Mouse (Mus musculus) limb, embryonic 10.5 days (tissue): ENCODE measurements around the gene Sars2. TPM values are rescaled to one million over a fixed set of nuclear protein-coding genes. Genes with fewer than 3 reads are reported as not detected.

Experiments
- DNase-seq: peaks from one replicate; pipeline ENCODE4 v3.0.0-alpha.2; 2017; ENCODE audit warnings: low spot score
- H3K27ac ChIP-seq: fragments of 300-500 bp; sonication (generic); 2 replicates; pipeline ENCODE4 v1.5.1; 2016; ENCODE audit warnings: mild to moderate bottlenecking
- H3K27me3 ChIP-seq: fragments of 300-500 bp; sonication (generic); 2 replicates; pipeline ENCODE4 v1.6.1; 2016; ENCODE audit warnings: low read depth, mild to moderate bottlenecking; ENCODE audit not compliant: poor library complexity, severe bottlenecking
- H3K36me3 ChIP-seq: fragments of 300-500 bp; sonication (generic); 2 replicates; pipeline ENCODE4 v1.6.1; 2016; ENCODE audit warnings: mild to moderate bottlenecking, moderate library complexity
- H3K4me1 ChIP-seq: fragments of 300-500 bp; sonication (generic); 2 replicates; pipeline ENCODE4 v1.6.1; 2016
- H3K4me3 ChIP-seq: fragments of 300-500 bp; sonication (generic); 2 replicates; pipeline ENCODE4 v1.5.1; 2016; ENCODE audit warnings: mild to moderate bottlenecking, moderate library complexity
- H3K9me3 ChIP-seq: fragments of 300-500 bp; sonication (generic); replicated peaks from 2 replicates; pipeline ENCODE4 v1.6.1; 2016; ENCODE audit warnings: mild to moderate bottlenecking
- WGBS: fragments of 180-500 bp; shearing (Covaris S2); methylation state at CpG from one replicate; pipeline ENCODE4 v1.1.7; 2016; 5-methylcytosine and 5-hydroxymethylcytosine counted together
- polyA plus RNA-seq: library from polyadenylated mRNA; unstranded; fragments of >200 nt; fragmentation: Nextera tagmentation; extraction: Ambion mirVana; gene quantifications from 2 replicates; pipeline ENCODE4 v1.2.1, GENCODE M21; 2016

Sars2 gene
- polyA plus RNA-seq, 1 experiment from 2014 or later, result 43.9 TPM

DNA sequence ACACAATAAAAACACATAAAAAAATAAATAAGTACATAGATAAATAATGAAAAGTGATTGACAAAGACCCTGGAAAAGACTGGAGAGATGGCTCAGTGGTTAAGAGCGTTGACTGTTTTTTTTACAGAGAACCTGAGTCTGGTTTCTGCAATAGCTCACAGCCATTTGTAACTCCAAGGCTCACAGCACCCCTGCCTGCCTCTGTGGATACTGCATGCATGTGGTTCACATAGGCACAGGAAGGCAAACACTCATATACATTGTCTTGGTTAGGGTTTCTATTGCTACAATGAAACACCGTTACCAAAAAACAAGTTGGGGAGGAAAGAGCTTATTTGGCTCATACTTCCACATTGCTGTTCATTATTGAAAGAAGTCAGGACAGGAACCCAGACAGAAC, 26.2 kb upstream of the Sars2 start:
- Histone ChIP-seq H3K4me1 (peaks cover 31% of the 10 kb centered on the region), H3K36me3 (no peaks in the 10 kb centered on the region), H3K27ac (no peak overlapping the region), H3K27me3 (no peaks in the 10 kb centered on the region), H3K4me3 (no peak overlapping the region), H3K9me3 (no peaks in the 10 kb centered on the region)
- DNase-seq, result no peak
- 96% methylated on average over 2 of the region's 2 CpGs for WGBS

DNA sequence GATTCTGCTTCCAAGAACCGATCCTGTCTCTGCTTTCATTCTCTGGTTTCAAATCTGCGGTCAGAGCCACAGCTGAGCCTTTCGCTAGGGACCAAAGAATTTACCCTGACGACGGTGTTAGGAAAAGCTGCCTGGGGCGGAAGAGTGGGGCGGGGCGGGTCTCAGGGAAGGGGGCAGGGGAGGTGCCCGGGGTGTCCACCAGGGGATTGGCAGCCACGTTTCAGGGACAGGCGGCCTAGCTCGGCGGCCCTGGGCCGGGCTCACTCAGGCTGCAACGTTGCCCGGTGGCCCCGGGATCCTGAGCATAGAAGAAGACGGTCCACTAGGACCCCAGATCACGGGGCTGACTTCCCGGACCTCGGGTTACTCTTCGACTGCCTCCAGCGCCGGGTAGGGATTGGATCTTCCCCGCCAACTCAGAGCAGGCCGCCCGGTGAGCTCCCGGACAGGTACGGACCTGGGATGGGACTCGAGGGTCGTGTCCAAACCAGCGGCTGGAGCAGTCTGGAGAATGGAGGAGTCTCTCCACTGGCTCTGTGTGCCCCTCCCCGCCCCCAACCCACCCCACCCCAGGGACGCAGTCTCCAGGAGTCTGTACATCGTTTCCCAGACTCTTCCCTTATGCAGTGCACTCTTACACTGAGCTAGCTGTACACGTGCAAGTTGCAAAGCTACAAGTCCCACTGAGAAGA, 25.1 kb upstream of the Sars2 start, which contains the start of gene Fbxo17:
Gene Fbxo17, plus strand, starts transcription at position 215 of the 692 bp plus-strand sequence.
- 4% methylated on average over 36 of the region's 36 CpGs for WGBS
- H3K27ac ChIP-seq, result peak within 1 kb of the TSS; percentile 89
- peaks cover 31% of the 10 kb centered on the region for H3K4me1 ChIP-seq
- H3K36me3 ChIP-seq, result no peaks in the 10 kb centered on the region
- no peaks in the 10 kb centered on the region for H3K27me3 ChIP-seq
- peak; percentile 88 for DNase-seq
- H3K9me3 ChIP-seq, result no peaks in the 10 kb centered on the region
- peak within 1 kb of the TSS; percentile 64 for H3K4me3 ChIP-seq

- no peak overlapping the region for H3K4me3 ChIP-seq
- H3K27me3 ChIP-seq, result no peaks in the 10 kb centered on the region
- H3K4me1 ChIP-seq, result peaks cover 31% of the 10 kb centered on the region
- H3K27ac ChIP-seq, result no peak overlapping the region
- H3K36me3 ChIP-seq, result no peaks in the 10 kb centered on the region
- 92% methylated on average over 10 of the region's 10 CpGs for WGBS
- no peaks in the 10 kb centered on the region for H3K9me3 ChIP-seq
- no peak for DNase-seq
These were observed 24.1 kb upstream of the Sars2 start for GRCm38 (mm10) chr7:28717726-28718125.

DNA sequence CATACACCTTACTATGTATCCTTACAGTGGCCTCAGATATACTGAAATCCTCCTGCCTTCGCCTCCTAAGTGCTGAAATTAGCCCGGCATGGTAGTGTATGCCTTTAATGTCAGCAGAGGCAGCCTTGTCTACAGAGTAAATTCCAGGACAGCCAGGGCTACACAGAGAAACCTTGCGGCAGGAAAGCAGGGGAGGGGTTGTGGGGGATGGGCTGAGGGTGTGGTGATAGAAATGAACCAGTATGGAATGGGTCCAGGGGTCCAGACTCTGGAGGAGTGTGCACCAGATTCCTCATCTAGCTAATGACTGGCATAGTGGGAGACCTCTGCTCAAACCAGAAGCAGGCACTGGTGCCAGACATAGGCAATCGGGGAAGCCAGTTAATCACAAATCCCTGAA, 22.6 kb upstream of the Sars2 start:
- H3K36me3 ChIP-seq, result peaks cover 2% of the 10 kb centered on the region; the same call in 1 of the 2 replicates
- peaks cover 31% of the 10 kb centered on the region for H3K4me1 ChIP-seq
- DNase-seq, result no peak
- 59% methylated on average over 4 of the region's 4 CpGs for WGBS
- no peaks in the 10 kb centered on the region; the same call in 1 of the 2 replicates for H3K9me3 ChIP-seq
- no peak overlapping the region for H3K4me3 ChIP-seq
- H3K27ac ChIP-seq, result no peak overlapping the region
- no peaks in the 10 kb centered on the region for H3K27me3 ChIP-seq

DNA sequence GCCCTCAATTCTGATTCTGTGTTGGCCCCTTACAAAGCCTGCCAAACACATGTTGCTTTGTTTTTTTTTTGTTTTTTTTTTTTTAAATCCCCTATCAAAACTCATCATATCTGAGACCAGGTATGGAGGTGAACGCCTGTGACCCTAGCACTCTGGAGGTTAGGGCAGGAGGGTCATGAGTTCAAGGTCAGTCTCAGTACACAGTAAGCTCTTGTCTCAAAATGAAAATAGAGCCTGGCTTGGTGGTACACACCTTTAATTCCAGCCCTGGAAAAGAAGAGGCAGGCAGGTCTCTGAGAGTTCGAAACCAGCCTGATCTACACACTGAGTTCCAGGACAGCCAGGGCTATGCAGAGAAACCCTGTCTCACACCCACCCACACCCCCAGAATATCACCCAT, 22.1 kb upstream of the Sars2 start:
- no peak overlapping the region for H3K4me3 ChIP-seq
- no peaks in the 10 kb centered on the region; the same call in 1 of the 2 replicates for H3K9me3 ChIP-seq
- H3K36me3 ChIP-seq, result peaks cover 7% of the 10 kb centered on the region
- peaks cover 27% of the 10 kb centered on the region for H3K4me1 ChIP-seq
- DNase-seq, result no peak
- 89% methylated on average over 2 of the region's 2 CpGs for WGBS
- H3K27ac ChIP-seq, result no peak overlapping the region
- no peaks in the 10 kb centered on the region for H3K27me3 ChIP-seq

GRCm38 (mm10) chr7:28720753-28721537, 20.8 kb upstream of the Sars2 start:
- DNase-seq, result no peak
- Histone ChIP-seq H3K27ac (no peak overlapping the region), H3K36me3 (peaks cover 17% of the 10 kb centered on the region), H3K4me3 (no peak overlapping the region), H3K4me1 (peaks cover 23% of the 10 kb centered on the region), H3K27me3 (no peaks in the 10 kb centered on the region), H3K9me3 (no peaks in the 10 kb centered on the region; the same call in 1 of the 2 replicates)
- 74% methylated on average over 3 of the region's 3 CpGs for WGBS

DNA sequence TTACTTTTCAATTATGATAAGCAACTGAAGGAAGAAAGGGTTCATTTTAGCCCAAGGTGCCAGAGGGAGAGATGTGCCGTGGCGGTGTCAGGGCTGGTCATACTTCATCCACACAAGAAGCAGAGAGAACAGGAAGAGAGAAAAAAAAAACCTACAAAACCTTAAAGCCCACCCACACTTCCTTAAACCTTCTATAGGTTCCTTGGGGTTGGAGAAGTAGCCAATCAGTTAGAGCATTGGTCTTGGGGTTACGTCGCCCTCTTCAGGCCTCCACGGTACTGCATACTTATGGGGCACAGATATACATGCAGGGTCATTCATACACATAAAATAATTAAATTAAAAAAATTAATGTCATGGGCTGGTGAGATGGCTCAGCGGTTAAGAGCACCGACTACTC, 19.7 kb upstream of the Sars2 start:
- no peaks in the 10 kb centered on the region for H3K27me3 ChIP-seq
- no peak overlapping the region for H3K4me3 ChIP-seq
- no peaks in the 10 kb centered on the region; the same call in 1 of the 2 replicates for H3K9me3 ChIP-seq
- peaks cover 17% of the 10 kb centered on the region for H3K36me3 ChIP-seq
- H3K27ac ChIP-seq, result no peak overlapping the region
- peaks cover 12% of the 10 kb centered on the region for H3K4me1 ChIP-seq
- 92% methylated on average over 7 of the region's 7 CpGs for WGBS
- no peak for DNase-seq

GRCm38 (mm10) chr7:28724613-28725012, 17.2 kb upstream of the Sars2 start:
- 92% methylated on average over 2 of the region's 2 CpGs for WGBS
- Histone ChIP-seq H3K27me3 (no peaks in the 10 kb centered on the region), H3K9me3 (no peaks in the 10 kb centered on the region; the same call in 1 of the 2 replicates), H3K36me3 (peaks cover 17% of the 10 kb centered on the region), H3K27ac (no peak overlapping the region), H3K4me1 (no peaks in the 10 kb centered on the region; the same call in 1 of the 2 replicates), H3K4me3 (no peak overlapping the region)
- no peak for DNase-seq

- no peaks in the 10 kb centered on the region; the same call in 1 of the 2 replicates for H3K4me1 ChIP-seq
- 11% methylated on average over 14 of the region's 14 CpGs for WGBS
- H3K27ac ChIP-seq, result no peak overlapping the region
- H3K36me3 ChIP-seq, result peaks cover 26% of the 10 kb centered on the region
- H3K9me3 ChIP-seq, result no peaks in the 10 kb centered on the region; the same call in 1 of the 2 replicates
- H3K4me3 ChIP-seq, result no peak overlapping the region
- DNase-seq, result peak; percentile 89
- H3K27me3 ChIP-seq, result peaks cover 8% of the 10 kb centered on the region; the same call in 1 of the 2 replicates
These were observed 15.2 kb upstream of the Sars2 start for GRCm38 (mm10) chr7:28726600-28726999.

GRCm38 (mm10) chr7:28727649-28728340, 14.0 kb upstream of the Sars2 start:
- Histone ChIP-seq H3K27me3 (peaks cover 18% of the 10 kb centered on the region; the same call in 1 of the 2 replicates), H3K4me1 (peaks cover 7% of the 10 kb centered on the region), H3K4me3 (no peak overlapping the region), H3K36me3 (peaks cover 26% of the 10 kb centered on the region), H3K27ac (no peak overlapping the region), H3K9me3 (no peaks in the 10 kb centered on the region; the same call in 1 of the 2 replicates)
- DNase-seq, result no peak
- 58% methylated on average over 10 of the region's 10 CpGs for WGBS

- Histone ChIP-seq H3K27me3 (peaks cover 18% of the 10 kb centered on the region; the same call in 1 of the 2 replicates), H3K9me3 (no peaks in the 10 kb centered on the region), H3K36me3 (peaks cover 36% of the 10 kb centered on the region), H3K4me1 (peaks cover 17% of the 10 kb centered on the region), H3K27ac (peak overlapping the region; percentile 82), H3K4me3 (peak overlapping the region; percentile 60)
- peak; percentile 87 for DNase-seq
- WGBS, result 3% methylated on average over 58 of the region's 58 CpGs
These were observed 9.2 kb upstream of the Sars2 start for GRCm38 (mm10) chr7:28732341-28733142.

GRCm38 (mm10) chr7:28733211-28733610, 8.6 kb upstream of the Sars2 start:
- H3K9me3 ChIP-seq, result no peaks in the 10 kb centered on the region
- DNase-seq, result no peak
- peak overlapping the region; percentile 82 for H3K27ac ChIP-seq
- peaks cover 17% of the 10 kb centered on the region for H3K4me1 ChIP-seq
- WGBS, result 11% methylated on average over 11 of the region's 11 CpGs
- peaks cover 18% of the 10 kb centered on the region; the same call in 1 of the 2 replicates for H3K27me3 ChIP-seq
- H3K4me3 ChIP-seq, result peak overlapping the region; percentile 60
- H3K36me3 ChIP-seq, result peaks cover 42% of the 10 kb centered on the region
